Mouse (Mus musculus): ENCODE measurements around the gene Krt36. TPM values are rescaled to one million over a fixed set of nuclear protein-coding genes. Genes with fewer than 3 reads are reported as not detected.

The Krt36 gene
- polyA plus RNA-seq, 1 experiment from 2014 or later, result not detected

DNA sequence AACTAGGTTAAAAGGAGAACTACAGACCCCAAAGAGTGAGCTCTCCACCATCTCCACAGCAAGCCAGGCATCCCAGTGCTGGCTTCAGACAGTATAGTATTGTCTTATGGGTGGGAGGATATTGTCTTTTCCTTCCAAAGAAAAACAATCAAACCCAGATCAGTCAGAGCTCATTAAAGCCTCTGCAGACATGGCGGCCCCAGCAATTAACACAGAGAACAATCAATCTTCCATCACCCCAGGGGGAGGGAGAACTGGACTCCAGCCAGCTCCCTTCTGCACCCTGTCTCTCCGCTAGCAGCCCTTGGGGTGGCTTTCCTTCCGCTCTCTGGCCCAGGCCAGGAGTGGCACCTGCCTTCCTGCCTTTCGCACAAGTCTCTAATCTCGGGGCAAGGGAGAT is 32.3 kb upstream of the Krt36 start:
- H3K4me1 ChIP-seq (ENCODE audit: control insufficient read depth, insufficient read depth, low read length), result peaks cover 2% of the 10 kb centered on the region; the same call in 1 of the 2 replicates
- DNase-seq (ENCODE audit: low spot score) (no peak), ATAC-seq (ENCODE audit: insufficient read depth, low FRiP score, low TSS enrichment) (no peak)
- H3K9me3 ChIP-seq (ENCODE audit: control insufficient read depth, low read length), result no peaks in the 10 kb centered on the region
- no peak overlapping the region for H3K27ac ChIP-seq (ENCODE audit: low read depth, low read length)
- H3K9ac ChIP-seq (ENCODE audit: low read length), result no peak overlapping the region
- no peak overlapping the region for H3K4me2 ChIP-seq (ENCODE audit: low read depth)
- H3K27me3 ChIP-seq (ENCODE audit: control insufficient read depth, insufficient read depth, low read length), result no peaks in the 10 kb centered on the region
- 33% methylated on average over 5 of the region's 5 CpGs for WGBS
- no peak overlapping the region for H3K4me3 ChIP-seq (ENCODE audit: low read depth, low read length)
- H3K36me3 ChIP-seq (ENCODE audit: control insufficient read depth, insufficient read depth, low read length), result no peaks in the 10 kb centered on the region

DNA sequence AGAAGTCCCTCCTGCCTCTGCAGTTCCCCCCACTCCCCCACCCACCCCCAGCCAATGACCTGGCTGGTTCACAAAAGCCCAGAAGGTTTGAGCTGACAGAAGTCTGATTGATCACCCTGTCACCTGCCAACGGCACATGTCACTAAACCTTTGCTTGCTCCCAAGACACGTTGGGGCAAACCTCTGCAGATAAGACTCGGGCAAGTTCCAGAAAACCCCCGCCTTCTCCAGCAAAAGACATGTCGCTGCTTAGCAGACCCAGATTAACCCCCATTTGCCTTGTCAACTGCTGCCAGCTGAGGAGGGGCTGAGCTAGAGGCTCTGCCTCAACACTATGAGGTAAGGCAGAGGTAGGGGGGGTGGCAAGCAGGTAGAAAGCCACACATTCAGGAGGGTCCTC is 31.1 kb upstream of the Krt36 start:
- Histone ChIP-seq H3K27ac (ENCODE audit: low read depth, low read length) (no peak overlapping the region), H3K27me3 (ENCODE audit: control insufficient read depth, insufficient read depth, low read length) (no peaks in the 10 kb centered on the region), H3K9me3 (ENCODE audit: control insufficient read depth, low read length) (no peaks in the 10 kb centered on the region), H3K4me3 (ENCODE audit: low read depth, low read length) (no peak overlapping the region), H3K4me2 (ENCODE audit: low read depth) (no peak overlapping the region), H3K4me1 (ENCODE audit: control insufficient read depth, insufficient read depth, low read length) (peaks cover 2% of the 10 kb centered on the region; the same call in 1 of the 2 replicates), H3K36me3 (ENCODE audit: control insufficient read depth, insufficient read depth, low read length) (no peaks in the 10 kb centered on the region), H3K9ac (ENCODE audit: low read length) (no peak overlapping the region)
- ATAC-seq (ENCODE audit: insufficient read depth, low FRiP score, low TSS enrichment), result no peak
- DNase-seq (ENCODE audit: low spot score), result no peak
- 51% methylated on average over 5 of the region's 5 CpGs for WGBS

DNA sequence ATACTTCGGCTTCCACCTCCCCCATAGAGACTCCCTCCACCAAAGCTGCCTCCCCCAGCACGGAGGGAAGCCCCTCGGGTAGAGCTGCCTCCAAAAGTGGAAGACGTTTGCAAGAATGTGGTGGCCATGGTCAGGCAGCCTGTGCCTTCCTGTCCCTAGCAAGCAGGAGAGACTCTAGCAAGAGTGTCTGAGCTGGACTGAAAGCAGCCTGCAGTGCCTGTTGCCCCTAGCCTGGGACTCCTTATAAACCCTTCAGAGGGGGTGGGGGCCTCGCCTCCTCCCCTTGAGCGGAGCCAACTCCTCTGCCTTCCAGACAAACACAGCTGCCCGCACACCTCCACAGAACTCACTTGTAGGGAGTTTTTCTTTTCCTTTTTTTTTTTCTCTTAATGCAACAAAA is 30.3 kb upstream of the Krt36 start, which contains the start of gene Krt15:
Krt15 (minus strand) TSS at position 198 of the 400 bp plus-strand sequence.
- H3K27ac ChIP-seq (ENCODE audit: low read depth, low read length), result no peak within 1 kb of the TSS
- no peaks in the 10 kb centered on the region for H3K36me3 ChIP-seq (ENCODE audit: control insufficient read depth, insufficient read depth, low read length)
- ATAC-seq (ENCODE audit: insufficient read depth, low FRiP score, low TSS enrichment), result no peak
- H3K9ac ChIP-seq (ENCODE audit: low read length), result no peak within 1 kb of the TSS
- peaks cover 2% of the 10 kb centered on the region; the same call in 1 of the 2 replicates for H3K4me1 ChIP-seq (ENCODE audit: control insufficient read depth, insufficient read depth, low read length)
- H3K4me2 ChIP-seq (ENCODE audit: low read depth), result no peak within 1 kb of the TSS
- 75% methylated on average over 7 of the region's 7 CpGs for WGBS
- H3K4me3 ChIP-seq (ENCODE audit: low read depth, low read length), result no peak within 1 kb of the TSS
- H3K27me3 ChIP-seq (ENCODE audit: control insufficient read depth, insufficient read depth, low read length), result no peaks in the 10 kb centered on the region
- no peak for DNase-seq (ENCODE audit: low spot score)
- H3K9me3 ChIP-seq (ENCODE audit: control insufficient read depth, low read length), result no peaks in the 10 kb centered on the region

GRCm38 (mm10) chr11:100124901-100125300 is 19.5 kb upstream of the Krt36 start:
- no peak overlapping the region for H3K27ac ChIP-seq (ENCODE audit: low read depth, low read length)
- no peak for ATAC-seq (ENCODE audit: insufficient read depth, low FRiP score, low TSS enrichment)
- no peaks in the 10 kb centered on the region for H3K27me3 ChIP-seq (ENCODE audit: control insufficient read depth, insufficient read depth, low read length)
- no peak overlapping the region for H3K4me2 ChIP-seq (ENCODE audit: low read depth)
- no peaks in the 10 kb centered on the region for H3K9me3 ChIP-seq (ENCODE audit: control insufficient read depth, low read length)
- no peak overlapping the region for H3K4me3 ChIP-seq (ENCODE audit: low read depth, low read length)
- H3K36me3 ChIP-seq (ENCODE audit: control insufficient read depth, insufficient read depth, low read length), result no peaks in the 10 kb centered on the region
- H3K4me1 ChIP-seq (ENCODE audit: control insufficient read depth, insufficient read depth, low read length), result no peaks in the 10 kb centered on the region
- H3K9ac ChIP-seq (ENCODE audit: low read length), result no peak overlapping the region
- no peak for DNase-seq (ENCODE audit: low spot score)
- 81% methylated on average over 7 of the region's 7 CpGs for WGBS

DNA sequence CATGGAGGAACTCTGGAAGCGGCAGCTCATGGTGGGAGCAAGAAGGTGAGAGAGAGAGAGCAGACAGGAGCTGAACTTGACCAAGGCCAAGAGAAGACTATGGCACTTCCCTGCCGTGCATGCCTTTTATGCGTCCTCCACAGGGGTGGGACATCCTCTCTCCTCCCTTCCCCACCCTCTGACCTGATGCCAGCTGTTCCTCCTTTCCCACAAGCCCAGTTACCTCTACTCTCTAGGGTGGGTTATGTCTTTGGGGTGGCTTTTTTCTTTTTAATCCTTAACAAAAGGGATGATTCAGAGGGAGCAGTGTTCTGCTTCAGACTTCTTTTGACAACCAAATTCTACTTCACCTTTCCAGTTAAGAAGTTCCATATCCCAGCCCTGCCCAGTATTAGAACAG is 16.0 kb upstream of the Krt36 start, which contains the start of gene Krt13:
Krt13 (minus strand) TSS at position 101 of the 400 bp plus-strand sequence.
- Histone ChIP-seq H3K4me1 (ENCODE audit: control insufficient read depth, insufficient read depth, low read length) (no peaks in the 10 kb centered on the region), H3K9me3 (ENCODE audit: control insufficient read depth, low read length) (no peaks in the 10 kb centered on the region), H3K36me3 (ENCODE audit: control insufficient read depth, insufficient read depth, low read length) (no peaks in the 10 kb centered on the region), H3K27ac (ENCODE audit: low read depth, low read length) (no peak within 1 kb of the TSS), H3K4me3 (ENCODE audit: low read depth, low read length) (no peak within 1 kb of the TSS), H3K4me2 (ENCODE audit: low read depth) (no peak within 1 kb of the TSS), H3K27me3 (ENCODE audit: control insufficient read depth, insufficient read depth, low read length) (no peaks in the 10 kb centered on the region), H3K9ac (ENCODE audit: low read length) (no peak within 1 kb of the TSS)
- no peak for DNase-seq (ENCODE audit: low spot score)
- no peak for ATAC-seq (ENCODE audit: insufficient read depth, low FRiP score, low TSS enrichment)
- 76% methylated on average over 3 of the region's 3 CpGs for WGBS

DNA sequence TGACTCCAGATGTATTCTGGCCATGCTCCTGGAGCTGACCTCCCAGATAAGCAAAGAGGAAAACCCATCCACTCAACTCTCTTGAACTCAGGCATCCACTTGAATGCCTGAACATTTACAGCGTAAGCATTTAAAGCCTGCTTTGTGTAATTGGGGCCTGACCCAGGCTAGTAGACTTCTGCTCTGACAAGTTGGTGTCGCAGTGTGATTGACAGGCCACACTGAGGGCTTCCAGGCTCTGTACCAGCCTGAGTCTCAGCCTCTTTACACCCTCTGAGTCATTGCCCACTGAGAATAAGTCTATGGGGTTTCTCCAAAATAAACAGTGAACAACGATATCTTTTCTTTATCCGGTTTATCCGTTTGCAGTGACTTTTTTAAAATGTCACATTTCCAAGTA is 14.9 kb upstream of the Krt36 start:
- no peak overlapping the region for H3K4me2 ChIP-seq (ENCODE audit: low read depth)
- H3K4me1 ChIP-seq (ENCODE audit: control insufficient read depth, insufficient read depth, low read length), result no peaks in the 10 kb centered on the region
- DNase-seq (ENCODE audit: low spot score) (no peak), ATAC-seq (ENCODE audit: insufficient read depth, low FRiP score, low TSS enrichment) (no peak)
- H3K27me3 ChIP-seq (ENCODE audit: control insufficient read depth, insufficient read depth, low read length), result no peaks in the 10 kb centered on the region
- H3K4me3 ChIP-seq (ENCODE audit: low read depth, low read length), result no peak overlapping the region
- 90% methylated on average over 5 of the region's 5 CpGs for WGBS
- H3K36me3 ChIP-seq (ENCODE audit: control insufficient read depth, insufficient read depth, low read length), result no peaks in the 10 kb centered on the region
- no peak overlapping the region for H3K9ac ChIP-seq (ENCODE audit: low read length)
- H3K9me3 ChIP-seq (ENCODE audit: control insufficient read depth, low read length), result no peaks in the 10 kb centered on the region
- no peak overlapping the region for H3K27ac ChIP-seq (ENCODE audit: low read depth, low read length)

DNA sequence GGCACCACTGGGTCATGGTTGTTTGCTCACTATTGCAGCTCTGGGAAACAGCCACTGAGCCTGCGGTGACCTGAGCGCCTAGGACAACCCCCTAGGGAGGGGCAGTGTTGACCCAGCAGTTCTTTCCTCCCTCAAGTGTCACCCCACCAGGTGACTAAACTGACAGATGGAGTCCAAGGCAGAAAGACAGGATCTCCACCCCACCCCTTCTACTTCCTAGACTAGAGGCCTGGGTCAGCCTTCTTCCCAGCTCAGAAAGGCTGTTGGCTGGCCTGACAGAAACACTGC is 8.3 kb upstream of the Krt36 start:
- no peak overlapping the region for H3K4me2 ChIP-seq (ENCODE audit: low read depth)
- WGBS, result 38% methylated on average over 2 of the region's 2 CpGs
- no peaks in the 10 kb centered on the region for H3K36me3 ChIP-seq (ENCODE audit: control insufficient read depth, insufficient read depth, low read length)

GRCm38 (mm10) chr11:100112935-100113741 is 7.7 kb upstream of the Krt36 start:
- H3K4me2 ChIP-seq (ENCODE audit: low read depth), result no peak overlapping the region
- H3K4me1 ChIP-seq (ENCODE audit: control insufficient read depth, insufficient read depth, low read length), result no peaks in the 10 kb centered on the region
- H3K9ac ChIP-seq (ENCODE audit: low read length), result no peak overlapping the region
- no peaks in the 10 kb centered on the region for H3K9me3 ChIP-seq (ENCODE audit: control insufficient read depth, low read length)
- no peaks in the 10 kb centered on the region for H3K36me3 ChIP-seq (ENCODE audit: control insufficient read depth, insufficient read depth, low read length)
- no peaks in the 10 kb centered on the region for H3K27me3 ChIP-seq (ENCODE audit: control insufficient read depth, insufficient read depth, low read length)
- ATAC-seq (ENCODE audit: insufficient read depth, low FRiP score, low TSS enrichment) (no peak), DNase-seq (ENCODE audit: low spot score) (no peak)
- WGBS, result 80% methylated on average over 11 of the region's 11 CpGs
- no peak overlapping the region for H3K27ac ChIP-seq (ENCODE audit: low read depth, low read length)
- no peak overlapping the region for H3K4me3 ChIP-seq (ENCODE audit: low read depth, low read length)

More for the DNA sequence above, 8.3 kb upstream of the Krt36 start:
- Histone ChIP-seq H3K27me3 (ENCODE audit: control insufficient read depth, insufficient read depth, low read length) (no peaks in the 10 kb centered on the region), H3K9ac (ENCODE audit: low read length) (no peak overlapping the region), H3K27ac (ENCODE audit: low read depth, low read length) (no peak overlapping the region), H3K9me3 (ENCODE audit: control insufficient read depth, low read length) (no peaks in the 10 kb centered on the region), H3K4me1 (ENCODE audit: control insufficient read depth, insufficient read depth, low read length) (no peaks in the 10 kb centered on the region), H3K4me3 (ENCODE audit: low read depth, low read length) (no peak overlapping the region)
- ATAC-seq (ENCODE audit: insufficient read depth, low FRiP score, low TSS enrichment), result no peak
- DNase-seq (ENCODE audit: low spot score), result no peak

GRCm38 (mm10) chr11:100102693-100103429 is 2.6 kb downstream of the Krt36 start:
- no peaks in the 10 kb centered on the region for H3K36me3 ChIP-seq (ENCODE audit: control insufficient read depth, insufficient read depth, low read length)
- 67% methylated on average over 15 of the region's 15 CpGs for WGBS
- H3K27ac ChIP-seq (ENCODE audit: low read depth, low read length), result no peak overlapping the region
- no peaks in the 10 kb centered on the region for H3K27me3 ChIP-seq (ENCODE audit: control insufficient read depth, insufficient read depth, low read length)
- no peaks in the 10 kb centered on the region for H3K4me1 ChIP-seq (ENCODE audit: control insufficient read depth, insufficient read depth, low read length)
- H3K4me2 ChIP-seq (ENCODE audit: low read depth), result no peak overlapping the region
- H3K9me3 ChIP-seq (ENCODE audit: control insufficient read depth, low read length), result no peaks in the 10 kb centered on the region
- no peak overlapping the region for H3K4me3 ChIP-seq (ENCODE audit: low read depth, low read length)
- DNase-seq (ENCODE audit: low spot score) (no peak), ATAC-seq (ENCODE audit: insufficient read depth, low FRiP score, low TSS enrichment) (no peak)
- no peak overlapping the region for H3K9ac ChIP-seq (ENCODE audit: low read length)
